Mouse (Mus musculus) colon, adult 2 months (tissue): ENCODE results near the gene Zfp352. TPM values are rescaled to one million over a fixed set of nuclear protein-coding genes. Genes with fewer than 3 reads are reported as not detected.

ENCODE experiments used
- polyA plus RNA-seq: library from polyadenylated mRNA; depleted of rRNA; stranded (reverse); fragments of >200 nt; gene quantifications from 2 replicates; pipeline ENCODE4 v1.2.3, GENCODE M21; 2012; rRNA removed

Zfp352 gene
- polyA plus RNA-seq = not detected in 2 replicates

DNA sequence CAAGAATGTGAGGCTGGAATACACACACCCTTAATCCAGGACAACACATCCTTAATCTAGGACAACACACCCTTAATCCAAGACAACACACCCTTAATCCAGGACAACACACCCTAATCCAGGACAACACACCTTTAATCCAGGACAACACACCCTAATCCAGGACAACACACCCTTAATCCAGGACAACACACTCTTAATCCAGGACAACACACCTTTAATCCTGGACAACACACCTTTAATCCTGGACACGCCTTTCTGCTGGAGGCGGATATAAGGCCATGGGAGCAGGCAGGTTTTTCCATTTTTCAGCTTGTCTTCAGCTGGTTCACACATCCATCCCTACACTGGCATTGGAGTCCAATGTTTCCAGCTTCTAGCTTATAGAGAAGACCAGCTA, at the start of gene Zfp352:
Gene Zfp352, plus strand, starts transcription at position 301 of the 400 bp plus-strand sequence.

